Mouse (Mus musculus): ENCODE results near the gene Dalrd3. TPM values are rescaled to one million over a fixed set of nuclear protein-coding genes. Genes with fewer than 3 reads are reported as not detected.

Gene Dalrd3
- polyA plus RNA-seq, 1 experiment from 2014 or later: 167 TPM

DNA sequence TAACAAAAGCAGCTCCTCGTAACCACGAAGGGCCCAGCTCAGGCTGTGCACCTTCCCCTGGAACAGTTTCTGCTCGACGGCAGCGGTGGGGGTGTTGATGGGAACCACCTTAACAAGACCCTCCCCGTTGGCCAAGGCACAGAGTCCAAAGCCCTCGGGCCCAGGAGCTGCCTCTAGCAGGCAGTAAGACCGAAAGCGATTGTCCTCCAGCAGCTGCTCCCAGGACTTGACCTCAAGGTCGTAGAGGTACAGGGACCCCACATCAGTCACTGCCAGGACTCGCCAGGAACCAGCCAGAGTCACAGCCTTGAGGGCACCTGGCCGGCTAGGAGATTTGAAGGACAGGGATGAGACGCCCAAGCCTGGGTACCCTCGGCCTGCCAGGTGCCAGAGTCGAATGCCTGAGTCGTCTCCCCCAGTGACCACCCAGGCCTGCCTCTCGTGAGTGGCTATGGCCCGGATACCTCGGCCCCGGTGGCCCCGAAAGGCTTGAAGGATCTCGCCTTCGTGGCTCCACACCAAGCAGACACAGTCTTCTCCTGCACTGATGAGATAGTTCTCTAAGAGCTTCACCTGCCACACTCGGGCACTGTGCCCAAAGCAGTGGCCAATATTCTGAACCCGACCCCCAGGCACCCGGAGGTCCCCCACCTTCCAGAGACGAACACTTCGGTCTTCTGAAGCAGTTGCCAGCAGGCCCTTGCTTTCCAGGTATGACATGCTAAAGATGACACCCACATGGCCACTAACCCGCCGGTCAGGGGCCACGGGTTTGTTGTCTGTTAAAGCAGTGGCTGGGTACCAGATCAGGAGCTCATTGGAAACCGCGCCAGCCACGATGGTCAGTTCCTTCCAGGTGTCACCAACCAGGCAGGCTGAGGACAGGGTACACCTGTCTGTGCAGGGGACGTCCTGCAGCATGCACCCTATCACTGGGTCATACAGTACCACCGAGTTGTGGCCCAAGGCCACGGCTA, 5.9 kb downstream of the Dalrd3 start:
- H3K9me3 ChIP-seq (replicated peaks; ENCODE audit: control insufficient read depth, low read length): no peaks in the 10 kb centered on the region
- WGBS: 88% methylated on average over 37 of the region's 37 CpGs

DNA sequence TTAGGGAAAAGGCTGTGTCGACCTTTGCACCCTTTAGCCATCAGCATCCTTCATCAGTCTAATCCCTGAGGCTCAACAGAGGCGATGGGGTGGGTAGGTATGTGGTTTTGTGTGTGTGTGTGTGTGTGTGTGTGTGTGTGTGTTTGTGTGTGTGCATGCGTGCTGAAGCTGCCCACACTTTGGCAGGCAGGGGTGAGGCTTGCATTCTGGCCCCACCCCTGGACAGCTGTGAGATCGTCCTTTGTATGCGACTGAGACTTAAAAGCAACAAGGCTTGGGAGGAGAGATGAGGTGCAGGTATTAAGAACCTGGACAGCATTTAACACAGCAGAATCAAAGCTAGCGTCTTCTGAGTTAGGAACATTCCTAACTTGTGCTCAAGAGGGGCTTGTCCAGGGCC, 7.3 kb downstream of the Dalrd3 start:
- H3K4me2 ChIP-seq (ENCODE audit: low read depth, low read length): peak overlapping the region; percentile 74
- ATAC-seq (replicated peaks; ENCODE audit: insufficient number of reproducible peaks, low FRiP score, low TSS enrichment, low read depth) (no peak), DNase-seq (ENCODE audit: low spot score) (no peak)
- H3K9me3 ChIP-seq (replicated peaks; ENCODE audit: control insufficient read depth, low read length): no peaks in the 10 kb centered on the region
- H3K9ac ChIP-seq (replicated peaks; ENCODE audit: low read length): no peak overlapping the region
- H3K36me3 ChIP-seq (replicated peaks; ENCODE audit: control insufficient read depth, insufficient read depth, low read depth, low read length): peaks cover 19% of the 10 kb centered on the region
- H3K27ac ChIP-seq (replicated peaks; ENCODE audit: low read depth, low read length): no peak overlapping the region
- WGBS: 64% methylated on average over 6 of the region's 6 CpGs
- peaks cover 10% of the 10 kb centered on the region for H3K4me1 ChIP-seq (ENCODE audit: control insufficient read depth, insufficient read depth, low read length)
- H3K27me3 ChIP-seq (ENCODE audit: control insufficient read depth, insufficient read depth, low read length): no peaks in the 10 kb centered on the region
- H3K4me3 ChIP-seq (ENCODE audit: low read depth, low read length): peak overlapping the region; percentile 92

More for the DNA sequence above, 5.9 kb downstream of the Dalrd3 start:
- H3K4me1 ChIP-seq (ENCODE audit: control insufficient read depth, insufficient read depth, low read length): peaks cover 10% of the 10 kb centered on the region
- no peak for ATAC-seq (replicated peaks; ENCODE audit: insufficient number of reproducible peaks, low FRiP score, low TSS enrichment, low read depth)
- no peak overlapping the region for H3K4me3 ChIP-seq (ENCODE audit: low read depth, low read length)
- peaks cover 23% of the 10 kb centered on the region for H3K36me3 ChIP-seq (replicated peaks; ENCODE audit: control insufficient read depth, insufficient read depth, low read depth, low read length)
- no peaks in the 10 kb centered on the region for H3K27me3 ChIP-seq (ENCODE audit: control insufficient read depth, insufficient read depth, low read length)
- no peak for DNase-seq (ENCODE audit: low spot score)
- H3K4me2 ChIP-seq (ENCODE audit: low read depth, low read length): no peak overlapping the region
- H3K9ac ChIP-seq (replicated peaks; ENCODE audit: low read length): no peak overlapping the region
- no peak overlapping the region for H3K27ac ChIP-seq (replicated peaks; ENCODE audit: low read depth, low read length)

DNA sequence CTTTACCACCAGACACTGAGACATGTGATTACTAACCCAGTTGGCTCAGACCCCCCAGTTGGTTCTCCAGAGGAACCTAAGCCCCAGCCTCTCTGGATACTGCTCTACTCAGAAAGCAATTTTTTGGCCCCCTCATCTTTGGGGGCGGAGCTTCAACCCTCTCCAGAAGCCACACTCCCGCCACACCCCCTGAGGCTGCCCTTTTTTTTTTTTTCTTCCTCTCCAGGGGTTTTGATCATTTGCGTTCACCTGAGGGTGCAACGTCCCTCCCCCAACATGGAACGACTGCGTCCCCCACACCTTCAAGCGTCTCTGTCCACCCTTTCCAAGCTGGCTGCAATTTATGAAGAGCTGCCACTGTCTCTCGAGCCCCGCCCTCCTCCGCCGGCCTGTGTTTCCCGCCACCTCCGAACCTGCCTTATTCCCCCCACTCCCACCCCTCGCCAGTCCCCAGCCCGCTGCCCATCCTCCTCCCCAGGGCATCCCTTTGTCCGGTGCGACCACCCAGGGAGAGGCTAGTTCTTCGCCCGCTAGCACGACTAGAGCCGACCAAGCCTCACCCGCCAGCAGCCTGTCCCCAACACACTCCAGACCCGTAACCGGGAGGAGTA, 8.4 kb downstream of the Dalrd3 start:
- under 1% methylated on average over 24 of the region's 24 CpGs for WGBS
- no peaks in the 10 kb centered on the region for H3K27me3 ChIP-seq (ENCODE audit: control insufficient read depth, insufficient read depth, low read length)
- H3K9me3 ChIP-seq (replicated peaks; ENCODE audit: control insufficient read depth, low read length): no peaks in the 10 kb centered on the region
- H3K27ac ChIP-seq (replicated peaks; ENCODE audit: low read depth, low read length): peak overlapping the region; percentile 86
- DNase-seq (ENCODE audit: low spot score): peak; percentile 68
- H3K36me3 ChIP-seq (replicated peaks; ENCODE audit: control insufficient read depth, insufficient read depth, low read depth, low read length): peaks cover 11% of the 10 kb centered on the region
- H3K4me3 ChIP-seq (ENCODE audit: low read depth, low read length): peak overlapping the region; percentile 92
- peaks cover 10% of the 10 kb centered on the region for H3K4me1 ChIP-seq (ENCODE audit: control insufficient read depth, insufficient read depth, low read length)
- H3K9ac ChIP-seq (replicated peaks; ENCODE audit: low read length): peak overlapping the region; percentile 77
- peak overlapping the region; percentile 74 for H3K4me2 ChIP-seq (ENCODE audit: low read depth, low read length)
- no peak; the same call in 1 of the 2 replicates for ATAC-seq (replicated peaks; ENCODE audit: insufficient number of reproducible peaks, low FRiP score, low TSS enrichment, low read depth)

DNA sequence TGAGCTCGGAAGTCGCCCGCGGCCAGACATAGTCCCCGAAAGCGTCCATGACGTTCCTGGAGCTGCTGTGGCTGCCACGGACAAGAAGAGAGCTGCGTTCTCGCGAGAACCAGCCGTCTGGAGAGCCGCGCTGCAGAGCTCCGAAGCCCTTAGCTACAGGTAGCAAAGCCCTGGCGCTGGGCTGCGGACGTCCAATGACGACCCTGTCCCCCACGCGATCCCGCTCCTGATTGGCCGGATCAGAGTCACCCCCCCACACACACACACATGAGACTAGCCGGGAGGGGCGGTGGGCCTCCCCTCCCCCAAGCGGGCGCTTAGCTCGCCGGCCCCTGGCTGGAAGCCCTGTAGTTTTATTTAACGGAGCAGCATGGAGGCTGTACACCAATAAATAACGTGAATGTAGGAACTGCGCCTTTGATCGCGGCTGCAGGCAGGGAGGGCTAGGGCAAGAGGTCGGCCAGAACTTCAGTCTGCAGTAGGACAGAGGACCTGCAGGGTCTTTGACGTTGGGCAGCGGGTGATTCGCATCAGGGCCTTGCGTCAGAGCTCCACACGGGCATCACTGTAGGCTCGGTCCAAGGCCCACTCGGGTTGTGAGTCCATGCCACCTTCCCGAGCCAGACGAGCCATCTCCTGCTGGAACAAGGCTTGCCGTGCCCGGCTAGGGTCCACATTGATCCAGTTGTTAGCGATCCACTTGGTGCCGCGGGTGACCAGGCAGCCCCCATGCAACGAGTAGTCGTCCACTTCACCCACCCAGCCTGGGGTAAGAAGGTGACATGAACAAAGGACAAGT, 9.1 kb downstream of the Dalrd3 start, which contains the start of gene Wdr6:
Wdr6 (minus strand) TSS at position 195 of the 799 bp plus-strand sequence.
- Histone ChIP-seq H3K36me3 (replicated peaks; ENCODE audit: control insufficient read depth, insufficient read depth, low read depth, low read length) (peaks cover 6% of the 10 kb centered on the region), H3K4me1 (ENCODE audit: control insufficient read depth, insufficient read depth, low read length) (peaks cover 10% of the 10 kb centered on the region), H3K9me3 (replicated peaks; ENCODE audit: control insufficient read depth, low read length) (no peaks in the 10 kb centered on the region), H3K27ac (replicated peaks; ENCODE audit: low read depth, low read length) (peak within 1 kb of the TSS; percentile 86), H3K4me2 (ENCODE audit: low read depth, low read length) (peak within 1 kb of the TSS; percentile 74), H3K27me3 (ENCODE audit: control insufficient read depth, insufficient read depth, low read length) (no peaks in the 10 kb centered on the region), H3K4me3 (ENCODE audit: low read depth, low read length) (peak within 1 kb of the TSS; percentile 92), H3K9ac (replicated peaks; ENCODE audit: low read length) (peak within 1 kb of the TSS; percentile 77)
- DNase-seq (ENCODE audit: low spot score) (peak; percentile 98), ATAC-seq (replicated peaks; ENCODE audit: insufficient number of reproducible peaks, low FRiP score, low TSS enrichment, low read depth) (peak; percentile 93)
- 5% methylated on average over 51 of the region's 51 CpGs for WGBS

DNA sequence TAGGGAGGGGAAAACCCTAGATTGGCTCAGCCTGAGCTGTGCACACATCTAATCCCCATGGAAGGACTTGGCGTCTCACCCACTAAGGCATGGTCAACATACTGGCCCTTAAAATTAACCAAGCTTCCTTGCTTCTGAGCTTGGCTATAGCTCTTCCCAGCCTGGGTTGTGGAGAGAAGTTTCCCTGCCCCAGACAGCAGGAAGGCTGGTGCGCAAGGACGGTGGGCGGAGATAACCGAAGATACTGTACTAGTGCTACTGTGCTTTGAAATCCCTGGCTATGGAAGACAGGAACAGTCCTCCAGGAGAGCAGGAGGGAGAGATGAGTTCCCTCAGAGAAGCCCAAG, 9.6 kb downstream of the Dalrd3 start:
- H3K9ac ChIP-seq (replicated peaks; ENCODE audit: low read length): peak overlapping the region; percentile 77
- H3K27me3 ChIP-seq (ENCODE audit: control insufficient read depth, insufficient read depth, low read length): no peaks in the 10 kb centered on the region
- H3K4me1 ChIP-seq (ENCODE audit: control insufficient read depth, insufficient read depth, low read length): peaks cover 10% of the 10 kb centered on the region
- 74% methylated on average over 5 of the region's 5 CpGs for WGBS
- DNase-seq (ENCODE audit: low spot score) (no peak), ATAC-seq (replicated peaks; ENCODE audit: insufficient number of reproducible peaks, low FRiP score, low TSS enrichment, low read depth) (no peak)
- H3K4me2 ChIP-seq (ENCODE audit: low read depth, low read length): peak overlapping the region; percentile 74
- H3K9me3 ChIP-seq (replicated peaks; ENCODE audit: control insufficient read depth, low read length): no peaks in the 10 kb centered on the region
- H3K36me3 ChIP-seq (replicated peaks; ENCODE audit: control insufficient read depth, insufficient read depth, low read depth, low read length): peaks cover 2% of the 10 kb centered on the region
- H3K27ac ChIP-seq (replicated peaks; ENCODE audit: low read depth, low read length): peak overlapping the region; percentile 86
- H3K4me3 ChIP-seq (ENCODE audit: low read depth, low read length): peak overlapping the region; percentile 92; the same call in 1 of the 2 replicates

DNA sequence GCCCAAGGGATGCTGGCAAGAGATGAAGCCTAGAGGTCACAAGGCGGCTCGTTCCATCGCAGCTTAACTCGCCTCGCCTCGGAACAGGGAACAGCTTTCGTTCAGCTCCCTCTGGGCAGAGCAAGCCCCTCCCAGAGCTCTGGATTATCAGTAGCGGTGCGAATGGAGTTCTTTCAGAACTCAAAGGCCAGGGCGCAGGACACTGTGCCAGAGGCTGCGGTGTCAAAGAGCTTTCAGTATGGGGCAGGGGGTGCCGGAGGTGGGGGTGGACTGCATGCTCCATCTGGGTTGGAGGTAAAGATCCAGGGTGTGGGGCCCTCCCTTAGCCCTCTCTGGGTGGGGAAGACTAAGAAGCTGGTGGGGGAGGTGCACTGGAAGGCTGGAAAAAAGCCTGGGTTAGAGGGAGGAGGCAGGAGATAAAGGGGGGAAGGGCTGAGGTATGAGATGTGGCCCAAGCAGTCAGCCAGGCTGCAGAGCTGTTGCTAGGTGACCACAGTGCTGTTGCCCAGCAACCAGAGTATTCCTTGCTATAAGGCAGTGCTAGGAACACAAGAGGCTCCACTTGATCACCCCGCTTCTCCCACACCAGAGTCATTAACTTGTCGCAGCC, 18.0 kb downstream of the Dalrd3 start:
- WGBS: under 1% methylated on average over 14 of the region's 14 CpGs

DNA sequence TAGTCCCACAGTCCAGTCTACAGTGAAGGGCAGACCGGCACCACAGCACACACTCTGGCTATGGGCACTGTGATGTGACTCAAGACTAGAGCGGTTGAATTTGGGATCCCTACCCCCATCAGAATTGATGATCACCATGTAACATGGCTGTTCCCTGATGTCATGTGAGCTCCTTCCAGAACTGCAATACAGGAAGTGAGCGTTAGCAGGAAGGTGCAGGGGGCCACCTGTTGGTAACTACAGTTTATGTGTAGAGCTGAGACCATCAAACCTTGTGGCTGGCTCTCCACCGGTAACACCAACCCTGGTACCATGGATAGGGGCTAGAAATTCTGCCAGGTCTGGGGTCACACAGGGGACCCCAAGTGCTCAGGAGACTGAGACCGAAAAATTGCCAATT, 19.5 kb downstream of the Dalrd3 start:
- no peak overlapping the region for H3K27ac ChIP-seq (replicated peaks; ENCODE audit: low read depth, low read length)
- H3K9ac ChIP-seq (replicated peaks; ENCODE audit: low read length): no peak overlapping the region; the same call in 1 of the 2 replicates
- no peak overlapping the region for H3K4me2 ChIP-seq (ENCODE audit: low read depth, low read length)
- 68% methylated on average over 5 of the region's 5 CpGs for WGBS
- ATAC-seq (replicated peaks; ENCODE audit: insufficient number of reproducible peaks, low FRiP score, low TSS enrichment, low read depth): no peak
- no peaks in the 10 kb centered on the region for H3K36me3 ChIP-seq (replicated peaks; ENCODE audit: control insufficient read depth, insufficient read depth, low read depth, low read length)
- H3K4me1 ChIP-seq (ENCODE audit: control insufficient read depth, insufficient read depth, low read length): peaks cover 16% of the 10 kb centered on the region
- DNase-seq (ENCODE audit: low spot score): no peak
- H3K9me3 ChIP-seq (replicated peaks; ENCODE audit: control insufficient read depth, low read length): no peaks in the 10 kb centered on the region
- no peak overlapping the region for H3K4me3 ChIP-seq (ENCODE audit: low read depth, low read length)
- no peaks in the 10 kb centered on the region for H3K27me3 ChIP-seq (ENCODE audit: control insufficient read depth, insufficient read depth, low read length)

More for the DNA sequence above, 18.0 kb downstream of the Dalrd3 start:
- H3K4me3 ChIP-seq (ENCODE audit: low read depth, low read length): peak overlapping the region; percentile 6; the same call in 1 of the 2 replicates
- no peaks in the 10 kb centered on the region for H3K27me3 ChIP-seq (ENCODE audit: control insufficient read depth, insufficient read depth, low read length)
- peak overlapping the region; percentile 60 for H3K4me2 ChIP-seq (ENCODE audit: low read depth, low read length)
- ATAC-seq (replicated peaks; ENCODE audit: insufficient number of reproducible peaks, low FRiP score, low TSS enrichment, low read depth) (peak; percentile 96), DNase-seq (ENCODE audit: low spot score) (peak; percentile 95)
- H3K27ac ChIP-seq (replicated peaks; ENCODE audit: low read depth, low read length): peak overlapping the region; percentile 93
- H3K9me3 ChIP-seq (replicated peaks; ENCODE audit: control insufficient read depth, low read length): no peaks in the 10 kb centered on the region
- peaks cover 16% of the 10 kb centered on the region for H3K4me1 ChIP-seq (ENCODE audit: control insufficient read depth, insufficient read depth, low read length)
- peak overlapping the region; percentile 49 for H3K9ac ChIP-seq (replicated peaks; ENCODE audit: low read length)
- H3K36me3 ChIP-seq (replicated peaks; ENCODE audit: control insufficient read depth, insufficient read depth, low read depth, low read length): no peaks in the 10 kb centered on the region
